Mouse (Mus musculus): Measurements from ENCODE around the gene Micu1.
A peak's percentile ranks its signal among the peaks of the same experiment; 100 is the strongest.

DNA sequence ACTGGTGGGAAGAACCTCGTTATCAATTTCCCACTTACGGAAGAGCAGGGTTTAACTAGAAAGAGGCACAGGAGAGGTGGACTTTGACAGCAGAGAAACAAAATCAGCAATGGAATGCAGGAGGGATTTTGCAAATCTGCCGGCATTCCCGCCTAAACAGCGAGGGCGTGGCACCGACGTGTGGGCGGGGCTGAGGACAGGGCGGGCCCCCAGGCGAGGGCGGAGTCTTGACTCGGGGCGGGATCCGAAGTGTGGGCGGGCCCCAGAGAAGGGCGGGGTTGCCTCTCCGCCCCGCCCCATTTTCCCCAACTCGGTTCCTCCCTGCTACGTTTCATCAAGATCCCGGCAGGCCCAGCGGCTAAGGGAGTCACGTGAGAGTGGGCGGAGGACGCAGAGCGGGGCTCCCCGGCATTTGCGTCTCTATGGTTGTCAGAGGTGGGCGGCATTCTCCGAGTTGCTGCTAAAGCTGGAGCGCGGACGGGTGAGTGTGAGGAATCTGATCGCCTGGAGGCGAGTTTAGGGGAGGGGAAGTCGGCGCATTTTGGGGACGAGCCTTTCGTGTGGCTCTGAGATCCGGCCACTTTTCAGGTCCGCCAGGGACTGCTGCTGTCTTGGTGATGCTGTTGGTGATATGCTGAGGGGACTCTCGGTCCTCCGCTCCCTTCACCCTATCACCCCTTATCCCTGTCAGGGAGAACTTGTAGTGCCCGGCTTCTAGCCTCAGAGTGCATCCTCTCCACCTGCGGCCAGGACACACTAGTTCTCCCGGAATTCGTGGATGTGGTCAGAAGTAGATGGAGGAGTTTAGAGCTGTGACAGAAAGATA is at the start of gene Micu1:
- no peak for TF ChIP-seq EP300 (IDR thresholded peaks at IDR 0.05; ENCODE audit: low read depth)
- TF ChIP-seq CTCF (IDR thresholded peaks at IDR 0.05; ENCODE audit: low read depth) = 0 out of 2 replicates have a peak, but pooled peaks have one; percentile 3
